Mouse (Mus musculus) megakaryocyte, embryonic 14.5 days (primary cell): ENCODE results near the gene Wasf1.

Experiments used
- FLI1 ChIP-seq: IDR thresholded peaks from 2 replicates; pipeline ENCODE4 v1.6.1; 2012; ENCODE audit warnings: low read length, inconsistent platforms, mixed read lengths
- GATA1 ChIP-seq: IDR thresholded peaks from 3 replicates; pipeline ENCODE4 v1.6.1; 2012; ENCODE audit warnings: mixed read lengths, low read length, inconsistent platforms, borderline replicate concordance

- TF ChIP-seq GATA1 = no peak
- TF ChIP-seq FLI1 = no peak
These were observed 59.4 kb downstream of the Wasf1 start for GRCm38 (mm10) chr10:40942688-40943087.
